Mouse (Mus musculus) olfactory bulb, adult 2 months (tissue): ENCODE data around the gene Slc4a5. TPM values are rescaled to one million over a fixed set of nuclear protein-coding genes. Genes with fewer than 3 reads are reported as not detected.

ENCODE experiments used
- H3K27ac ChIP-seq: fragments of 200-500 bp; 2 replicates; pipeline ENCODE4 v1.5.1; 2012; ENCODE audit warnings: low read depth, low read length; ENCODE audit not compliant: insufficient read depth
- H3K4me1 ChIP-seq: fragments of 200-500 bp; 2 replicates; pipeline ENCODE4 v1.6.1; 2012; ENCODE audit warnings: low read length; ENCODE audit not compliant: control insufficient read depth, insufficient read depth
- H3K4me3 ChIP-seq: fragments of 200-500 bp; 2 replicates; pipeline ENCODE4 v1.5.1; 2012; ENCODE audit warnings: mild to moderate bottlenecking, low read depth, low read length, moderate library complexity; ENCODE audit not compliant: insufficient read depth
- CTCF ChIP-seq: fragments of 200-500 bp; IDR thresholded peaks from 2 replicates; pipeline ENCODE4 v1.5.1; 2012; ENCODE audit warnings: low read depth, mild to moderate bottlenecking, low read length, moderate library complexity; ENCODE audit not compliant: insufficient read depth
- POLR2A ChIP-seq: fragments of 200-500 bp; IDR thresholded peaks from 2 replicates; pipeline ENCODE4 v1.6.1; 2012; ENCODE audit warnings: mild to moderate bottlenecking, low read depth, low read length, moderate library complexity; ENCODE audit not compliant: insufficient read depth
- WGBS: fragments of 180-500 bp; shearing (Covaris S2); methylation state at CpG from one replicate; pipeline ENCODE4 v1.1.7; 2018; 5-methylcytosine and 5-hydroxymethylcytosine counted together
- polyA plus RNA-seq: library from polyadenylated mRNA; stranded (reverse); fragments of >200 nt; gene quantifications from 2 replicates; pipeline ENCODE4 v1.2.4, GENCODE M21; 2012; ENCODE audit warnings: low replicate concordance; ENCODE audit not compliant: missing spikeins, insufficient read depth, insufficient read length

Slc4a5 gene
- not detected in 2 replicates for polyA plus RNA-seq

GRCm38 (mm10) chr6:83219814-83220213 is at the start of gene Slc4a5:
TSS of gene Slc4a5 (plus strand) at chr6:83219828.
- Histone ChIP-seq H3K27ac (no peak within 1 kb of the TSS), H3K4me1 (no peaks in the 10 kb centered on the region), H3K4me3 (no peak within 1 kb of the TSS)
- WGBS, result 75% methylated on average over 3 of the region's 3 CpGs
- TF ChIP-seq POLR2A (no peak), CTCF (no peak)

- H3K4me1 ChIP-seq, result peaks cover 20% of the 10 kb centered on the region
- no peak overlapping the region for H3K4me3 ChIP-seq
- TF ChIP-seq POLR2A (no peak), CTCF (no peak)
- 44% methylated on average over 5 of the region's 5 CpGs for WGBS
- no peak overlapping the region for H3K27ac ChIP-seq
Measured at GRCm38 (mm10) chr6:83169872-83170271, 49.8 kb upstream of the Slc4a5 start.

DNA sequence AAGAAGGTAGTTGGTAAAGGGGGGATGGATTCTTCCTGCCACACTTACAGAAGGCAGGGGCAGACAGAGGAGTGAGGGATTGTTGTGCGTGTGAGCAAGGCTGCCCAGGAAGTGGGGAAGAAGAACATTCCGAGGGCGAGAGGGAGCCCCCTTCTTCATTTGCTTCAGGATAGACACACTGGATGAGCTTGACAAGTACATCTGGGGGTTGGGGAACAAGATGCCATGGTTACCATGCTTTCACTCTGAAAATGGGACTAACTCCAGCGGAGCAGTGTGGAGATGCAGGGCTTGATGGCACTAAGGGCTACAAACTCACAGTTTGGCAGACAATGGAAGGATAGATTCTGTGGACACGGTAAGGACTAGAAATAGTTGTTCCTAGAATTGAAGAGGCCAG is 48.6 kb upstream of the Slc4a5 start:
- WGBS, result 28% methylated on average over 5 of the region's 5 CpGs
- Histone ChIP-seq H3K4me1 (peaks cover 21% of the 10 kb centered on the region), H3K27ac (no peak overlapping the region), H3K4me3 (peak overlapping the region; percentile 24; the same call in 1 of the 2 replicates)
- TF ChIP-seq CTCF (no peak), POLR2A (no peak)

GRCm38 (mm10) chr6:83172240-83172920 is 47.2 kb upstream of the Slc4a5 start:
- Histone ChIP-seq H3K27ac (peak overlapping the region; percentile 58), H3K4me1 (peaks cover 23% of the 10 kb centered on the region), H3K4me3 (peak overlapping the region; percentile 51)
- TF ChIP-seq POLR2A (0 out of 2 replicates have a peak, but pooled peaks have one; percentile 20), CTCF (no peak)
- WGBS, result 40% methylated on average over 9 of the region's 9 CpGs

DNA sequence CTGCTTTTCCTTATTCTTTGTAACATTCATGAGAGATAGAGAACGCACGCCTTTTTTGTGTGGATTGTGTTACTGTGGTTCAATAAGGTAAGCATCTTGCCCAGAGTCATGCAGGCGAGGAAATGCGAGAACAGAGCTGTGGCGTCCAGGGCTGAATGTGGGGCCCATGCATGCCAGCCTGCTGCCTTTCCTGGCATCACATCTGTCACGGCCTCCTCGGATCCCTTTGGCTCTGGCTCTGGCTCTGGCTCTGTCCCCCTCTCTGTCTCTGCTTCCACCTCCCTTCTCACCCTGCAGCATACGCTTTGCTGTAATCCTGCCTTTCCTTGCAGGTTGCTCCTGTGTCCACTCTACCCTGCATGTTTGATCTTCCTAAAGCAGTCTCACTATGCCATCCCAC is 43.6 kb upstream of the Slc4a5 start:
- Histone ChIP-seq H3K4me3 (no peak overlapping the region), H3K27ac (no peak overlapping the region), H3K4me1 (peaks cover 19% of the 10 kb centered on the region; the same call in 1 of the 2 replicates)
- 66% methylated on average over 8 of the region's 8 CpGs for WGBS
- TF ChIP-seq POLR2A (no peak), CTCF (no peak)

DNA sequence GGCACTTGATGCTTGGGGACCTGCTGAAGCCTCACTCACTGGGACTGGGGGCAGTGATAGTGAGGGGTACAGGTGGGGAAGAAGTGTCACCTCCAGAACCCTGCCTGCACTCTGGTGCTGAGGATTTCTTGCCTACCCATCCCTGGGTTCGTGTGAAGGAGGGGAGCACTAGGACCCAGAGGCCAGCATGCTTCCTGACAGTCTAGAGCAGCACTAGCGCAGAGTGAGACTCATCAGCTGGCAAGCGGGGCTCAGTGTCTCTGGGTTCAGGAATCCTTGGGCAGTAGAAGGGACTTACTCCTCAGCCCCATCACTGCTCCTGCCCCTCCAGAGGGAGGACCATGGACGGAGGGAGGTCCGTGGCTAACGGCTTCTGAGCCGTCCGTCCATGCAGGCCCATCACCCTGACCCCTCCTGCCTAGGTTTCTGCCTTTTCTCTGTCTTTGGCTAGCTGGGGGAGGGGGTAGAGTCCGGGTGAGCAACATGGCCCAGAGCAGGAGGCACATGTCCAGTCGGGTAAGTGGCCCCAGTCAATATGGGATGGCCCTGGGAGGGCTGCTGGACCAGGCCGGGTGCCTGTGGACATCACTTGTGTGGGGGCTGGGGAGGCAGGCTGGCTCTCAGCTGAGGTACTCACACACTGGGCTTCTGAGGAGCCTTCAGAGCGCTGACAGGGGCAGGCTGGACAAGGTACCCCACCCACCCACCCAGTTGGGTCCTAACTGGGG is 40.1 kb upstream of the Slc4a5 start:
- H3K27ac ChIP-seq, result peak overlapping the region; percentile 83
- peak overlapping the region; percentile 86 for H3K4me3 ChIP-seq
- H3K4me1 ChIP-seq, result peaks cover 35% of the 10 kb centered on the region
- WGBS, result 11% methylated on average over 12 of the region's 12 CpGs
- TF ChIP-seq POLR2A (peak; percentile 18; the same call in 1 of the 2 replicates), CTCF (no peak)

DNA sequence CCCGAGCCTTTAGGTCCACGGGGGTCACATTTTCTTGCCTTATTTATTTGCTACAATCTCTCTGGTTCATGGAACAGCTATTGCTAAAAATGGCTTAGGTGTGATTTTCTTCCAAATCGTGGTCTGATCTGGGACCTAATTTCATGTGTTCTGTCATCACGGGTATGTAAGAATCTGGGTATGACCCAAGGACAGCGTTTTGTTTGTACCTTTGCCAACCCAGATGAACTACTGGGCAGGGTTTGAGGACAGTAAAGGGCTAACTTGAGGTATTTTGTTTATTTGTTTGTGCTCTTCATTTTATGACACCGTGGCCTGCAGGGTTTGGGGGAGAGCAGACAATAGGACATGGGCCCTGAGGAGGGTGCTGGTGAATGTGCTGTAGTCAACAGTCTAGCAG is 39.0 kb upstream of the Slc4a5 start:
- Histone ChIP-seq H3K27ac (peak overlapping the region; percentile 69; the same call in 1 of the 2 replicates), H3K4me1 (peaks cover 42% of the 10 kb centered on the region), H3K4me3 (peak overlapping the region; percentile 86)
- 39% methylated on average over 6 of the region's 6 CpGs for WGBS
- TF ChIP-seq CTCF (no peak), POLR2A (no peak)

DNA sequence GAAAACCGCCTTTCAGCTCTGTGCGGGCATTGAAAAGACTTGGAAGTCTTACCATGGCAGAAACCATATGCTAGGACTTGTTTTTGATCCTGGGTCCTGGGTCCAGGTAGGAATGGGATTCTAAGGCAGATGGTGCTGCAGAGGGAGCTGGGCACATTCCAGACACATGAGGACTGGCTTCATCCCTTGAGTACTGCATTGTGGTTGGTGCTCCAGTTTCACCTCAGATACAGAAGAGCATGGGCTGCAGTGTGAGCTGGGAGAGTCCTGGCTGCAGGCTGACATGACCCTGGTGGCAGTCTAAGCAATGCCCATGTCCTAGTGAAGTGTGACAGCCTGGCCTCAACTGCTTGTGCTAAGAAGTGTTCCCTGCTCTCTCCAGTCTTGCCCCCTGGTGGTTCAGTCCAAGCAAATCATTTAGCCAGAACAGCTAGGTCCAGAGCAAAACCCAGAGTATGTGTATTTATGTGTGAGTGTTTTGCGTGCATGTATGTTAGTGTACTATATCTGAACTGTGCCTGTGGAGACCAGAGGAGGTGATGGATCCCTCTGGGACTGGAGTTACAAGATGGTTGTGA is 34.7 kb upstream of the Slc4a5 start:
- peaks cover 61% of the 10 kb centered on the region for H3K4me1 ChIP-seq
- TF ChIP-seq CTCF (peak; percentile 7; the same call in 1 of the 2 replicates), POLR2A (no peak)
- peak overlapping the region; percentile 47 for H3K27ac ChIP-seq
- whole genome bisulfite sequencing, result 69% methylated on average over 3 of the region's 3 CpGs
- no peak overlapping the region for H3K4me3 ChIP-seq
